Mouse (Mus musculus) kidney, postnatal 25 days (tissue): ENCODE results near the gene Spdef.

ENCODE experiments used
- DNase-seq, 2 experiments: peaks; one replicate each; pipeline ENCODE4 v3.0.0; 2021; ENCODE audit warnings: mixed read lengths in 2 of 2

The Spdef gene

GRCm38 (mm10) chr17:27675453-27675852, 53.3 kb downstream of the Spdef start:
- peak in 1 of 2 experiments; percentile 13 for DNase-seq

- no peak for DNase-seq
Observed at GRCm38 (mm10) chr17:27673945-27674344, 54.8 kb downstream of the Spdef start.

GRCm38 (mm10) chr17:27671720-27672119, 57.0 kb downstream of the Spdef start:
- no peak for DNase-seq
